Mouse (Mus musculus) hindbrain, embryonic 16.5 days (tissue): ENCODE data around the gene Nf1. TPM values are rescaled to one million over a fixed set of nuclear protein-coding genes. Genes with fewer than 3 reads are reported as not detected.
A peak's percentile ranks its signal among the peaks of the same experiment; 100 is the strongest.

Source experiments
- ATAC-seq: fragments of 200-750 bp; cut with Nextera tagmentation; 2 replicates; pipeline ENCODE4 v1.8.0; 2017; ENCODE audit warnings: moderate TSS enrichment, moderate library complexity
- H3K27ac ChIP-seq: fragments of 300-500 bp; sonication (generic); 2 replicates; pipeline ENCODE4 v1.5.1; 2014; ENCODE audit warnings: low read depth, mild to moderate bottlenecking, control low read depth, low read length, moderate library complexity
- H3K27me3 ChIP-seq: fragments of 300-500 bp; sonication (generic); replicated peaks from 2 replicates; pipeline ENCODE4 v1.6.1; 2014; ENCODE audit warnings: low read length; ENCODE audit not compliant: control insufficient read depth, insufficient read depth
- H3K36me3 ChIP-seq: fragments of 300-500 bp; sonication (generic); 2 replicates; pipeline ENCODE4 v1.6.1; 2014; ENCODE audit warnings: mild to moderate bottlenecking, low read length, moderate library complexity, mixed read lengths; ENCODE audit not compliant: control insufficient read depth, insufficient read depth
- H3K4me1 ChIP-seq: fragments of 300-500 bp; sonication (generic); 2 replicates; pipeline ENCODE4 v1.6.1; 2014; ENCODE audit warnings: low read depth, low read length; ENCODE audit not compliant: control insufficient read depth, insufficient read depth
- H3K4me2 ChIP-seq: fragments of 300-500 bp; sonication (generic); 2 replicates; pipeline ENCODE4 v1.6.1; 2014; ENCODE audit warnings: mild to moderate bottlenecking, low read length, control low read depth, moderate library complexity
- H3K4me3 ChIP-seq: fragments of 300-500 bp; sonication (generic); 2 replicates; pipeline ENCODE4 v1.5.1; 2014; ENCODE audit warnings: mild to moderate bottlenecking, low read length, control low read depth, moderate library complexity
- H3K9ac ChIP-seq: fragments of 300-500 bp; sonication (generic); 2 replicates; pipeline ENCODE4 v1.6.1; 2014; ENCODE audit warnings: low read depth, mild to moderate bottlenecking, control low read depth, low read length, moderate library complexity
- H3K9me3 ChIP-seq: fragments of 300-500 bp; sonication (generic); 2 replicates; pipeline ENCODE4 v1.6.1; 2014; ENCODE audit warnings: mild to moderate bottlenecking, low read length, moderate library complexity; ENCODE audit not compliant: control insufficient read depth
- WGBS: fragments of 180-500 bp; shearing (Covaris S2); extraction: QIAGEN DNeasy Blood & Tissue Kit; methylation state at CpG from one replicate; pipeline ENCODE4 v1.1.7; 2014; 5-methylcytosine and 5-hydroxymethylcytosine counted together
- polyA plus RNA-seq: library from polyadenylated mRNA; unstranded; fragments of >200 nt; fragmentation: Nextera tagmentation; extraction: Ambion mirVana; gene quantifications from 2 replicates; pipeline ENCODE4 v1.2.1, GENCODE M21; 2015

The Nf1 gene
- 5.1 TPM in 2 replicates for polyA plus RNA-seq

GRCm38 (mm10) chr11:79339234-79339807, at the start of gene Nf1:
TSS of gene Nf1 (plus strand) at chr11:79339693.
- Histone ChIP-seq H3K27ac (peak within 1 kb of the TSS; percentile 96), H3K4me1 (peaks cover 18% of the 10 kb centered on the region), H3K27me3 (no peaks in the 10 kb centered on the region), H3K36me3 (no peaks in the 10 kb centered on the region), H3K4me2 (peak within 1 kb of the TSS; percentile 73), H3K4me3 (peak within 1 kb of the TSS; percentile 72), H3K9me3 (no peaks in the 10 kb centered on the region), H3K9ac (peak within 1 kb of the TSS; percentile 100)
- WGBS, result 0% methylated on average over 22 of the region's 49 CpGs
- peak; percentile 96 for ATAC-seq

- Histone ChIP-seq H3K27me3 (no peaks in the 10 kb centered on the region), H3K4me2 (no peak overlapping the region), H3K9me3 (no peaks in the 10 kb centered on the region), H3K36me3 (no peaks in the 10 kb centered on the region), H3K4me3 (no peak overlapping the region), H3K9ac (no peak overlapping the region), H3K27ac (no peak overlapping the region), H3K4me1 (no peaks in the 10 kb centered on the region)
- ATAC-seq, result no peak
- WGBS, result 56% methylated on average over 2 of the region's 2 CpGs
These were observed 49.0 kb upstream of the Nf1 start for GRCm38 (mm10) chr11:79290473-79290872.

- Histone ChIP-seq H3K4me3 (no peak overlapping the region), H3K4me2 (no peak overlapping the region), H3K4me1 (no peaks in the 10 kb centered on the region), H3K9me3 (no peaks in the 10 kb centered on the region), H3K36me3 (no peaks in the 10 kb centered on the region), H3K27me3 (no peaks in the 10 kb centered on the region), H3K9ac (no peak overlapping the region), H3K27ac (no peak overlapping the region)
- ATAC-seq, result no peak
- 72% methylated on average over 5 of the region's 5 CpGs for WGBS
These were observed 47.8 kb upstream of the Nf1 start for GRCm38 (mm10) chr11:79291651-79292050.

GRCm38 (mm10) chr11:79292130-79292529, 47.4 kb upstream of the Nf1 start:
- Histone ChIP-seq H3K27me3 (no peaks in the 10 kb centered on the region), H3K4me2 (no peak overlapping the region), H3K36me3 (no peaks in the 10 kb centered on the region), H3K4me3 (no peak overlapping the region), H3K4me1 (no peaks in the 10 kb centered on the region), H3K9me3 (no peaks in the 10 kb centered on the region), H3K9ac (no peak overlapping the region), H3K27ac (no peak overlapping the region)
- no peak for ATAC-seq
- WGBS, result 72% methylated on average over 3 of the region's 3 CpGs

- no peak overlapping the region for H3K4me2 ChIP-seq
- 91% methylated on average over 3 of the region's 3 CpGs for WGBS
- no peak overlapping the region for H3K4me3 ChIP-seq
- no peaks in the 10 kb centered on the region for H3K36me3 ChIP-seq
- H3K9me3 ChIP-seq, result no peaks in the 10 kb centered on the region
- no peak for ATAC-seq
- no peak overlapping the region for H3K9ac ChIP-seq
- H3K4me1 ChIP-seq, result no peaks in the 10 kb centered on the region
- H3K27me3 ChIP-seq, result no peaks in the 10 kb centered on the region
- no peak overlapping the region for H3K27ac ChIP-seq
These were observed 46.5 kb upstream of the Nf1 start for GRCm38 (mm10) chr11:79293025-79293424.

- no peak overlapping the region for H3K4me3 ChIP-seq
- H3K27me3 ChIP-seq, result no peaks in the 10 kb centered on the region
- no peak overlapping the region for H3K27ac ChIP-seq
- H3K9ac ChIP-seq, result no peak overlapping the region
- H3K4me1 ChIP-seq, result no peaks in the 10 kb centered on the region
- 38% methylated on average over 1 of the region's 1 CpGs for WGBS
- H3K4me2 ChIP-seq, result no peak overlapping the region
- no peak for ATAC-seq
- H3K9me3 ChIP-seq, result no peaks in the 10 kb centered on the region
- H3K36me3 ChIP-seq, result no peaks in the 10 kb centered on the region
These were observed 45.5 kb upstream of the Nf1 start for GRCm38 (mm10) chr11:79293971-79294370.

- no peak overlapping the region for H3K4me3 ChIP-seq
- ATAC-seq, result no peak
- no peaks in the 10 kb centered on the region for H3K36me3 ChIP-seq
- H3K27ac ChIP-seq, result no peak overlapping the region
- H3K27me3 ChIP-seq, result no peaks in the 10 kb centered on the region
- H3K4me1 ChIP-seq, result no peaks in the 10 kb centered on the region
- no peak overlapping the region for H3K4me2 ChIP-seq
- WGBS, result 48% methylated on average over 1 of the region's 1 CpGs
- H3K9ac ChIP-seq, result no peak overlapping the region
- H3K9me3 ChIP-seq, result no peaks in the 10 kb centered on the region
These were observed 43.3 kb upstream of the Nf1 start for GRCm38 (mm10) chr11:79296167-79296566.

GRCm38 (mm10) chr11:79296856-79297491, 42.5 kb upstream of the Nf1 start, which contains the start of gene Gm9964:
TSS of gene Gm9964 (minus strand) at chr11:79296906.
- Histone ChIP-seq H3K4me2 (no peak within 1 kb of the TSS), H3K36me3 (no peaks in the 10 kb centered on the region), H3K27me3 (no peaks in the 10 kb centered on the region), H3K27ac (no peak within 1 kb of the TSS), H3K9me3 (no peaks in the 10 kb centered on the region), H3K9ac (no peak within 1 kb of the TSS), H3K4me3 (no peak within 1 kb of the TSS), H3K4me1 (no peaks in the 10 kb centered on the region)
- ATAC-seq, result no peak
- WGBS, result 79% methylated on average over 5 of the region's 5 CpGs

GRCm38 (mm10) chr11:79299719-79300431, 39.6 kb upstream of the Nf1 start:
- ATAC-seq, result no peak
- no peak overlapping the region for H3K4me3 ChIP-seq
- no peaks in the 10 kb centered on the region for H3K27me3 ChIP-seq
- no peak overlapping the region for H3K27ac ChIP-seq
- H3K4me2 ChIP-seq, result no peak overlapping the region
- no peak overlapping the region for H3K9ac ChIP-seq
- WGBS, result 84% methylated on average over 9 of the region's 9 CpGs
- no peaks in the 10 kb centered on the region for H3K4me1 ChIP-seq
- no peaks in the 10 kb centered on the region for H3K36me3 ChIP-seq
- no peaks in the 10 kb centered on the region for H3K9me3 ChIP-seq
